Mouse (Mus musculus): ENCODE results near the gene Ccl9. TPM values are rescaled to one million over a fixed set of nuclear protein-coding genes. Genes with fewer than 3 reads are reported as not detected.
A peak's percentile ranks its signal among the peaks of the same experiment; 100 is the strongest.

Gene Ccl9
- polyA plus RNA-seq, 1 experiment from 2014 or later, result 2.8 TPM

GRCm38 (mm10) chr11:83538705-83539314 is 39.6 kb downstream of the Ccl9 start:
- H3K4me1 ChIP-seq (ENCODE audit: insufficient read depth), result no peaks in the 10 kb centered on the region

GRCm38 (mm10) chr11:83536831-83537230 is 41.6 kb downstream of the Ccl9 start:
- no peaks in the 10 kb centered on the region for H3K27me3 ChIP-seq (ENCODE audit: insufficient read depth, low read length)
- 54% methylated on average over 3 of the region's 3 CpGs for WGBS
- H3K4me1 ChIP-seq (ENCODE audit: insufficient read depth), result no peaks in the 10 kb centered on the region
- no peaks in the 10 kb centered on the region for H3K9me3 ChIP-seq (ENCODE audit: low read depth, low read length)
- H3K4me3 ChIP-seq (ENCODE audit: low read depth, low read length), result no peak overlapping the region
- H3K27ac ChIP-seq (ENCODE audit: low read depth), result no peak overlapping the region
- H3K36me3 ChIP-seq (ENCODE audit: insufficient read depth), result no peaks in the 10 kb centered on the region
- no peak for TF ChIP-seq CTCF (IDR thresholded peaks at IDR 0.05; ENCODE audit: low read depth)
- H3K9ac ChIP-seq, result no peak overlapping the region
- no peak overlapping the region for H3K4me2 ChIP-seq
- DNase-seq (no peak), ATAC-seq (ENCODE audit: insufficient read depth) (no peak)

More at GRCm38 (mm10) chr11:83538705-83539314, 39.6 kb downstream of the Ccl9 start:
- Histone ChIP-seq H3K4me3 (ENCODE audit: low read depth, low read length) (no peak overlapping the region), H3K9me3 (ENCODE audit: low read depth, low read length) (no peaks in the 10 kb centered on the region), H3K9ac (no peak overlapping the region), H3K27me3 (ENCODE audit: insufficient read depth, low read length) (no peaks in the 10 kb centered on the region), H3K27ac (ENCODE audit: low read depth) (no peak overlapping the region), H3K36me3 (ENCODE audit: insufficient read depth) (no peaks in the 10 kb centered on the region), H3K4me2 (no peak overlapping the region)
- 65% methylated on average over 3 of the region's 3 CpGs for WGBS
- no peak for ATAC-seq (ENCODE audit: insufficient read depth)
- no peak for TF ChIP-seq CTCF (IDR thresholded peaks at IDR 0.05; ENCODE audit: low read depth)
- no peak for DNase-seq

- Histone ChIP-seq H3K9ac (no peak overlapping the region), H3K27ac (ENCODE audit: low read depth) (peak overlapping the region; percentile 36), H3K27me3 (ENCODE audit: insufficient read depth, low read length) (no peaks in the 10 kb centered on the region), H3K4me1 (ENCODE audit: insufficient read depth) (no peaks in the 10 kb centered on the region), H3K36me3 (ENCODE audit: insufficient read depth) (no peaks in the 10 kb centered on the region), H3K4me2 (peak overlapping the region; percentile 31), H3K4me3 (ENCODE audit: low read depth, low read length) (no peak overlapping the region), H3K9me3 (ENCODE audit: low read depth, low read length) (no peaks in the 10 kb centered on the region)
- 21% methylated on average over 13 of the region's 13 CpGs for WGBS
- ATAC-seq (ENCODE audit: insufficient read depth), result peak; percentile 91; the same call in 1 of the 2 replicates
- no peak for TF ChIP-seq CTCF (IDR thresholded peaks at IDR 0.05; ENCODE audit: low read depth)
- DNase-seq, result peak; percentile 93
Observed at GRCm38 (mm10) chr11:83534609-83535423, 43.6 kb downstream of the Ccl9 start.

- DNase-seq (peak; percentile 2), ATAC-seq (ENCODE audit: insufficient read depth) (no peak)
- WGBS, result 76% methylated on average over 8 of the region's 8 CpGs
- H3K9me3 ChIP-seq (ENCODE audit: low read depth, low read length), result no peaks in the 10 kb centered on the region
- peak overlapping the region; percentile 31 for H3K4me2 ChIP-seq
- TF ChIP-seq CTCF (IDR thresholded peaks at IDR 0.05; ENCODE audit: low read depth), result no peak
- H3K27ac ChIP-seq (ENCODE audit: low read depth), result peak overlapping the region; percentile 21; the same call in 1 of the 2 replicates
- H3K36me3 ChIP-seq (ENCODE audit: insufficient read depth), result no peaks in the 10 kb centered on the region
- no peaks in the 10 kb centered on the region for H3K4me1 ChIP-seq (ENCODE audit: insufficient read depth)
- H3K4me3 ChIP-seq (ENCODE audit: low read depth, low read length), result no peak overlapping the region
- no peaks in the 10 kb centered on the region for H3K27me3 ChIP-seq (ENCODE audit: insufficient read depth, low read length)
- no peak overlapping the region for H3K9ac ChIP-seq
Observed at GRCm38 (mm10) chr11:83534143-83534542, 44.3 kb downstream of the Ccl9 start.

- no peak for DNase-seq
- Histone ChIP-seq H3K36me3 (ENCODE audit: insufficient read depth) (no peaks in the 10 kb centered on the region), H3K4me1 (ENCODE audit: insufficient read depth) (no peaks in the 10 kb centered on the region), H3K9me3 (ENCODE audit: low read depth, low read length) (no peaks in the 10 kb centered on the region), H3K27me3 (ENCODE audit: insufficient read depth, low read length) (no peaks in the 10 kb centered on the region), H3K27ac (ENCODE audit: low read depth) (no peak overlapping the region), H3K4me2 (no peak overlapping the region), H3K9ac (no peak overlapping the region), H3K4me3 (ENCODE audit: low read depth, low read length) (no peak overlapping the region)
- 79% methylated on average over 1 of the region's 1 CpGs for WGBS
- ATAC-seq (ENCODE audit: insufficient read depth), result no peak
- no peak for TF ChIP-seq CTCF (IDR thresholded peaks at IDR 0.05; ENCODE audit: low read depth)
Observed at GRCm38 (mm10) chr11:83533192-83533591, 45.2 kb downstream of the Ccl9 start.

GRCm38 (mm10) chr11:83530360-83530759 is 48.1 kb downstream of the Ccl9 start, which contains the start of gene Ccl5:
Gene Ccl5, minus strand, starts transcription at chr11:83530518.
- DNase-seq, result no peak
- Histone ChIP-seq H3K9me3 (ENCODE audit: low read depth, low read length) (no peaks in the 10 kb centered on the region), H3K4me3 (ENCODE audit: low read depth, low read length) (no peak within 1 kb of the TSS), H3K4me1 (ENCODE audit: insufficient read depth) (no peaks in the 10 kb centered on the region), H3K4me2 (no peak within 1 kb of the TSS), H3K27ac (ENCODE audit: low read depth) (no peak within 1 kb of the TSS), H3K36me3 (ENCODE audit: insufficient read depth) (no peaks in the 10 kb centered on the region), H3K27me3 (ENCODE audit: insufficient read depth, low read length) (no peaks in the 10 kb centered on the region), H3K9ac (no peak within 1 kb of the TSS)
- TF ChIP-seq CTCF (IDR thresholded peaks at IDR 0.05; ENCODE audit: low read depth), result no peak
- WGBS, result 84% methylated on average over 5 of the region's 5 CpGs
- no peak for ATAC-seq (ENCODE audit: insufficient read depth)

GRCm38 (mm10) chr11:83529024-83529423 is 49.4 kb downstream of the Ccl9 start:
- ATAC-seq (ENCODE audit: insufficient read depth), result no peak
- WGBS, result 69% methylated on average over 12 of the region's 12 CpGs
- Histone ChIP-seq H3K36me3 (ENCODE audit: insufficient read depth) (no peaks in the 10 kb centered on the region), H3K4me2 (no peak overlapping the region), H3K27ac (ENCODE audit: low read depth) (no peak overlapping the region), H3K4me1 (ENCODE audit: insufficient read depth) (no peaks in the 10 kb centered on the region), H3K9ac (no peak overlapping the region), H3K27me3 (ENCODE audit: insufficient read depth, low read length) (no peaks in the 10 kb centered on the region), H3K9me3 (ENCODE audit: low read depth, low read length) (no peaks in the 10 kb centered on the region), H3K4me3 (ENCODE audit: low read depth, low read length) (no peak overlapping the region)
- DNase-seq, result no peak
- no peak for TF ChIP-seq CTCF (IDR thresholded peaks at IDR 0.05; ENCODE audit: low read depth)

Other genes with a start within 250 kb of the Ccl9 start
- gene Rasl10b, start 169.5 kb downstream of the Ccl9 start, polyA plus RNA-seq (2014; fragmentation: Nextera tagmentation; extraction: Ambion mirVana), result 0.88 and 1.3 TPM in 2 replicates
- not detected in 2 replicates for gene Gas2l2, start 149.2 kb downstream of the Ccl9 start, polyA plus RNA-seq (2014; fragmentation: Nextera tagmentation; extraction: Ambion mirVana)
- 0.23 and 0.64 TPM in 2 replicates for gene 1700020L24Rik, start 141.0 kb downstream of the Ccl9 start, polyA plus RNA-seq (2014; fragmentation: Nextera tagmentation; extraction: Ambion mirVana)
- gene Mmp28, start 115.6 kb downstream of the Ccl9 start, polyA plus RNA-seq (2014; fragmentation: Nextera tagmentation; extraction: Ambion mirVana), result 2.1 TPM in 2 replicates
- gene Taf15, start 105.5 kb downstream of the Ccl9 start, polyA plus RNA-seq (2014; fragmentation: Nextera tagmentation; extraction: Ambion mirVana), result 14.4 and 14.7 TPM in 2 replicates
- gene Heatr9, start 56.5 kb downstream of the Ccl9 start, polyA plus RNA-seq (2014; fragmentation: Nextera tagmentation; extraction: Ambion mirVana), result 0.09 TPM in 1 of 2 replicates, not detected in the other
- gene Ccl5, start 48.1 kb downstream of the Ccl9 start, polyA plus RNA-seq (2014; fragmentation: Nextera tagmentation; extraction: Ambion mirVana), result 0.64 TPM in 1 of 2 replicates, not detected in the other
- gene Ccl6, start 14.5 kb upstream of the Ccl9 start, polyA plus RNA-seq (2014; fragmentation: Nextera tagmentation; extraction: Ambion mirVana), result 4.8 and 7.2 TPM in 2 replicates
- gene Rpl9-ps1, start 67.0 kb upstream of the Ccl9 start, polyA plus RNA-seq (2014; fragmentation: Nextera tagmentation; extraction: Ambion mirVana), result not detected in 2 replicates
- 0.33 and 0.51 TPM in 2 replicates for gene Ccl3, start 70.7 kb upstream of the Ccl9 start, polyA plus RNA-seq (2014; fragmentation: Nextera tagmentation; extraction: Ambion mirVana)
- 0.59 and 1.3 TPM in 2 replicates for gene Ccl4, start 83.9 kb upstream of the Ccl9 start, polyA plus RNA-seq (2014; fragmentation: Nextera tagmentation; extraction: Ambion mirVana)
- gene Wfdc17, start 125.4 kb upstream of the Ccl9 start, polyA plus RNA-seq (2014; fragmentation: Nextera tagmentation; extraction: Ambion mirVana), result 0.76 and 2.8 TPM in 2 replicates
- 0.41 TPM in 1 of 2 replicates, not detected in the other for gene Wfdc18, start 130.4 kb upstream of the Ccl9 start, polyA plus RNA-seq (2014; fragmentation: Nextera tagmentation; extraction: Ambion mirVana)
- gene Wfdc21, start 168.3 kb upstream of the Ccl9 start, polyA plus RNA-seq (2014; fragmentation: Nextera tagmentation; extraction: Ambion mirVana), result 0.99 and 1.2 TPM in 2 replicates
- gene Heatr6, start 175.1 kb upstream of the Ccl9 start, polyA plus RNA-seq (2014; fragmentation: Nextera tagmentation; extraction: Ambion mirVana), result 25.6 and 26.5 TPM in 2 replicates

Measured in lung, embryonic 14.5 days (tissue).